Mouse (Mus musculus) kidney, embryonic 15.5 days (tissue): Measurements from ENCODE around the gene Mtap. TPM values are rescaled to one million over a fixed set of nuclear protein-coding genes. Genes with fewer than 3 reads are reported as not detected.

Source experiments
- ATAC-seq: fragments of 200-750 bp; cut with Nextera tagmentation; replicated peaks from 2 replicates; pipeline ENCODE4 v1.8.0; 2017; ENCODE audit warnings: moderate TSS enrichment; ENCODE audit not compliant: low FRiP score
- H3K27ac ChIP-seq: fragments of 300-500 bp; sonication (generic); 2 replicates; pipeline ENCODE4 v1.5.1; 2015; ENCODE audit warnings: mild to moderate bottlenecking, inconsistent platforms
- H3K27me3 ChIP-seq: fragments of 300-500 bp; sonication (generic); 2 replicates; pipeline ENCODE4 v1.6.1; 2015; ENCODE audit warnings: inconsistent platforms
- H3K36me3 ChIP-seq: fragments of 300-500 bp; sonication (generic); 2 replicates; pipeline ENCODE4 v1.6.1; 2015; ENCODE audit warnings: inconsistent platforms
- H3K4me1 ChIP-seq: fragments of 300-500 bp; sonication (generic); 2 replicates; pipeline ENCODE4 v1.6.1; 2015; ENCODE audit warnings: inconsistent platforms
- H3K4me2 ChIP-seq: fragments of 300-500 bp; sonication (generic); 2 replicates; pipeline ENCODE4 v1.6.1; 2015; ENCODE audit warnings: moderate library complexity, mild to moderate bottlenecking, inconsistent platforms
- H3K4me3 ChIP-seq: fragments of 300-500 bp; sonication (generic); replicated peaks from 2 replicates; pipeline ENCODE4 v1.5.1; 2015; ENCODE audit warnings: mild to moderate bottlenecking, inconsistent platforms
- H3K9ac ChIP-seq: fragments of 300-500 bp; sonication (generic); 2 replicates; pipeline ENCODE4 v1.6.1; 2015; ENCODE audit warnings: mild to moderate bottlenecking, inconsistent platforms
- H3K9me3 ChIP-seq: fragments of 300-500 bp; sonication (generic); replicated peaks from 2 replicates; pipeline ENCODE4 v1.6.1; 2016; ENCODE audit warnings: inconsistent platforms
- WGBS: fragments of 180-500 bp; shearing (Covaris S2); methylation state at CpG from one replicate; pipeline ENCODE4 v1.1.7; 2015; ENCODE audit warnings: mixed read lengths; 5-methylcytosine and 5-hydroxymethylcytosine counted together
- polyA plus RNA-seq: library from polyadenylated mRNA; unstranded; fragments of >200 nt; fragmentation: Nextera tagmentation; extraction: Ambion mirVana; gene quantifications from 2 replicates; pipeline ENCODE4 v1.2.1, GENCODE M21; 2015

Mtap gene
- polyA plus RNA-seq, 1 experiment from 2014 or later = 74.0 TPM

DNA sequence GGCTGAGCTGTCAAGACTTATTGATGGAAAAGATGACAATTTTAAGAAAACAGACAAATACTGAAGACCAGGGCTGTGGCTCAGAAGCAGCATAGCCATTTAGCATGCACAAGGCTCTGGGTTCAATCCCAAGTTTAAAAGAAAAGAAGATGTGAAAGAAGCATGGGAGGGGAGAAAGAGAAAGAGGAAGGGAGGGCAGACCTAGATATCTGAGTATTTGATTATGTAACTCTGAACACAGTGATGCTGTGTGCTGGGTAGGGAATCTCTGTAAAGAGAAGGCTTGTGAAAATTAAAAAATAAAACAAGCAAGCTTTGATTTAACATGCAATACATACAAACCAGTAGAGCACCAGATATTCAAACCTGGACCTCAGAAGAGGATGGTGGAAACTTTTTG lies 17.0 kb upstream of the Mtap start:
- Histone ChIP-seq H3K4me3 (no peak overlapping the region), H3K27me3 (no peaks in the 10 kb centered on the region), H3K4me1 (no peaks in the 10 kb centered on the region), H3K36me3 (no peaks in the 10 kb centered on the region), H3K4me2 (no peak overlapping the region), H3K9ac (no peak overlapping the region), H3K9me3 (no peaks in the 10 kb centered on the region), H3K27ac (no peak overlapping the region)
- ATAC-seq = no peak

DNA sequence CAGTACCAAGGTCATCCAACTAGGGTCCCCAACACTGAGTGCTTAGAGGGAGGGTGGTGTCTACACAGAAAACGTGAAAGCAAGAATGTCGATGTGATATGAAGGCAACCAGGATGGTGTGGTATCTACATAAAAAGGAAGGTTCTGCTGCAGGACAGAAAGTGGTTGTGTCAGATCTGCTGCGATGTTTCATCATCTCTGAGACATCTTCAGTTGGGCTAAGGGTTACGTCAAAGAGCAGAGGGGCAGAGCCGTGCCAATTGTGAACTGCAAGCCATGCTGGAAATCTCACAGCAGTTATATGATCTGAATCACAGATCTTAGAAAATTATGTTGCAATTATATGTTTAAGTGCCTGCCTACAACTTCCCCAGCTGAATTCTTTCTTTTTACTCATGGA lies 16.6 kb upstream of the Mtap start:
- H3K9me3 ChIP-seq = no peaks in the 10 kb centered on the region
- H3K4me2 ChIP-seq = no peak overlapping the region
- H3K27ac ChIP-seq = no peak overlapping the region
- WGBS = 89% methylated on average over 5 of the region's 5 CpGs
- no peaks in the 10 kb centered on the region for H3K36me3 ChIP-seq
- H3K4me3 ChIP-seq = no peak overlapping the region
- H3K9ac ChIP-seq = no peak overlapping the region
- ATAC-seq = no peak
- H3K4me1 ChIP-seq = no peaks in the 10 kb centered on the region
- H3K27me3 ChIP-seq = no peaks in the 10 kb centered on the region

DNA sequence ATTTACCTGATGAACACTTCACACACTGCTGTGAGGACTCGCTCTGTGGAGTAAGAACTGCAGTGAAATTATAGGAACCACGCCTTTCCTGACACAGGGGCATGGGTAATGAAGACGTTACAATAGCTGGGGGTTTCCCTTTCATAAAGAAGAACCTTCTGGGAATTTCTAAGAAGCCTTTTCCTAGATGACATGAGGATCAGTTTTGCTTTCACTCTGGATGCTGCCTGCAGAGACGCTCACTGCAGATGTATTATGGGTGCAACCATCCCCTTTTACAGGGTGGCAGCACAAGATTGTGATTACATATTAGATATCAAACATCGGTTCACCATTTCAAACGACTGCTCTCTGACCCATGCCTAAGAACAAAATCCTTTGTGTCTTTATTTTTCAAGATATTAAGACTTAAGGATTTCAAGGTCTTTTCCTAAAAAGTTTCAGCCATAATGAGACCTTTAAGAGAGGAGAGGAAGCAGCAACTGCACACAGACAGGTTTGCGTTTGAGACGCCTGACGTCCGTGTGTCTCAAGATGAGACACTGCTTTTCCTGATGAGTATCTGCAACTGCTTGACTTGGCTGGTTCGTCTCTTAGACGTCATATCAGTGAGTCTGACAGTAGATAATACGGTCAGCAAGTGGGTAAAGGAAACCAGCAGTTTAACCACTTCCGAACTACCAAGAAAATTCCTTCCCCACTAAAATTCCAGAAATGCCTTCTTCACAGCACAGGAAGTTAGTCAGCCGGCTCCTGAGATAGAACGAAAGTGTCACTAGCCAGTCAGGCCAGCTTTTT lies 13.3 kb upstream of the Mtap start:
- H3K36me3 ChIP-seq = no peaks in the 10 kb centered on the region
- ATAC-seq = no peak
- H3K9me3 ChIP-seq = no peaks in the 10 kb centered on the region
- H3K27me3 ChIP-seq = no peaks in the 10 kb centered on the region
- peaks cover 5% of the 10 kb centered on the region for H3K4me1 ChIP-seq
- no peak overlapping the region for H3K4me3 ChIP-seq
- WGBS = 59% methylated on average over 16 of the region's 16 CpGs
- H3K27ac ChIP-seq = no peak overlapping the region
- H3K9ac ChIP-seq = no peak overlapping the region
- H3K4me2 ChIP-seq = no peak overlapping the region

DNA sequence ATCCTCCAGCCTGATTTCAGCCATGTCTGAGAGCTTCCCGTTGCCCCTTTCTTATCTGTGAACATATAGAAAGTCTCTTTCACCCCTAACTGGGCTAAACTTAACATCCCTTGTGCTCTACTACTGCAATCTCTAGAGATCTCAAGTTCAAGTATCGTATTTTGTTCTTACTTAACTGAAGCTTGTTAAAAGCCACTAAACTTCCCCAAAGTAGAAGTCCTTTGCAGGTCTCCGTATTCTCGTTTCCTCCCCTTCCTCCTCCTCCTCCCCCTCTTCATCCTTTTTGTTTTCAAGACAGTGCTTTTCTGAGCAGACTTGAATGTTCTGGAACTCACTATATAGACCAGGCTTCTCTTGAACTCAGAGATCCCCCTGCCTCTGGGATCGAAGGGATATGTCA lies 9.2 kb upstream of the Mtap start:
- peaks cover 3% of the 10 kb centered on the region; the same call in 1 of the 2 replicates for H3K27me3 ChIP-seq
- 50% methylated on average over 5 of the region's 5 CpGs for WGBS
- H3K4me2 ChIP-seq = no peak overlapping the region
- H3K9me3 ChIP-seq = no peaks in the 10 kb centered on the region
- no peak overlapping the region for H3K27ac ChIP-seq
- H3K4me3 ChIP-seq = no peak overlapping the region
- H3K4me1 ChIP-seq = peaks cover 5% of the 10 kb centered on the region
- no peak for ATAC-seq
- H3K9ac ChIP-seq = no peak overlapping the region
- H3K36me3 ChIP-seq = no peaks in the 10 kb centered on the region

DNA sequence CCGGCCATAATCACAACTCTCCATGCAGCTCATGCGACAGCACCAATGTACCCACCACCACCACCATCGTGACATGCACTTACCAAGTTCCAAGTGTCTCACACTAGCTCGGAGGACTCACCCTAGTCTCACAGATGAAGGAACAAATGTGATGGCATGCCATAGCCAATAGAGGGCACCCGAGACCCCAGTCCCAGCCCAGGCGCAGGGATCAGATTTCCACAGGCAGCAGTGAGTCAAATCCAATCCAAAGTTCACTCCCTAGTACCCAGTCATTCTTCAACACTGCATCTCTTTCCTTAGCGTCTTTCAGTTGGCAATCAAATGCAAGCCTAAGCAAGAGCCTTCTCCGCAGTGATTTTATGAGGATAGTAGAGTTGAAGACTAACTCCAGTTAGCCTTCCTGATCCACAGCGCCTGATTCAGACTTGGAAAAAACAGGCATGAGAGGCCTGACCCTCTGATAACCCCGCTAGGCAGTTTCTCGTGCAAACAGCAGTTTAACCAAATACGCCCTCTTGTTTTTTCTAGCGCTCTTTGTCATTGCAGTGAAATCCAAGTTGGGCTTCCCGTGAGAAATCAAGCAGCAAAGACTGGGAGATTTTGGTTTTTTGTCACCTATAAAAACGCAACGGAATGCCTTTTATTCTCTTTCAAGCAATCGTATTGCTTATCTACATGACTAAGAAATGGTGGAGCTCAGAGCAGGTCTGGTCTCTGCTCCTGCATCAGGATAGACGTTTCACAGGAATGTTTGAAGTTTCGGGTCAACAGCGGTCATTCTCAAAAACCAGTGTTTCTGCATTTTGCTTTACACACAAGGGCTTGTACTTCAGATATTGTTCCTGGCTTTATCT lies 8.6 kb upstream of the Mtap start:
- Histone ChIP-seq H3K9me3 (no peaks in the 10 kb centered on the region), H3K4me3 (no peak overlapping the region), H3K4me2 (peak overlapping the region; percentile 39), H3K27ac (peak overlapping the region; percentile 24), H3K36me3 (no peaks in the 10 kb centered on the region), H3K4me1 (peaks cover 5% of the 10 kb centered on the region), H3K9ac (no peak overlapping the region), H3K27me3 (peaks cover 3% of the 10 kb centered on the region; the same call in 1 of the 2 replicates)
- WGBS = 25% methylated on average over 20 of the region's 20 CpGs
- ATAC-seq = peak; percentile 86

DNA sequence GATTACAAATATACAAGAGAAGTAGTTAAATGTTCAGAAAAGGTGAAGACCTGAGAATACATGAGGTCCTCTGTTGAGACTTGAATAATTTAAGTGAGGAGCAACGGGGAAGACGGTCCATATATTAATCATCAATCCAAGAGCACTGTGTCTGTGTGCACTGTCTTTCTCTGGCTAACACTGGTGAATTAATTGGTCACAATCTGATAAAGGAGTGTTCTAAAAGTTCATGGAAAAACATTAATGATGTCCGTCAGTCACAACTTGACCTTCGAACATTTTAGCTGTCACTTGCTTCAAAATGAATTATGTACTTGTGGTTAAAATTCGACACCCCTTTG lies 8.0 kb upstream of the Mtap start:
- WGBS = 69% methylated on average over 5 of the region's 5 CpGs
- Histone ChIP-seq H3K27ac (no peak overlapping the region), H3K9me3 (no peaks in the 10 kb centered on the region), H3K4me1 (peaks cover 5% of the 10 kb centered on the region), H3K4me2 (no peak overlapping the region), H3K9ac (no peak overlapping the region), H3K4me3 (no peak overlapping the region), H3K36me3 (no peaks in the 10 kb centered on the region), H3K27me3 (peaks cover 3% of the 10 kb centered on the region; the same call in 1 of the 2 replicates)
- ATAC-seq = no peak

DNA sequence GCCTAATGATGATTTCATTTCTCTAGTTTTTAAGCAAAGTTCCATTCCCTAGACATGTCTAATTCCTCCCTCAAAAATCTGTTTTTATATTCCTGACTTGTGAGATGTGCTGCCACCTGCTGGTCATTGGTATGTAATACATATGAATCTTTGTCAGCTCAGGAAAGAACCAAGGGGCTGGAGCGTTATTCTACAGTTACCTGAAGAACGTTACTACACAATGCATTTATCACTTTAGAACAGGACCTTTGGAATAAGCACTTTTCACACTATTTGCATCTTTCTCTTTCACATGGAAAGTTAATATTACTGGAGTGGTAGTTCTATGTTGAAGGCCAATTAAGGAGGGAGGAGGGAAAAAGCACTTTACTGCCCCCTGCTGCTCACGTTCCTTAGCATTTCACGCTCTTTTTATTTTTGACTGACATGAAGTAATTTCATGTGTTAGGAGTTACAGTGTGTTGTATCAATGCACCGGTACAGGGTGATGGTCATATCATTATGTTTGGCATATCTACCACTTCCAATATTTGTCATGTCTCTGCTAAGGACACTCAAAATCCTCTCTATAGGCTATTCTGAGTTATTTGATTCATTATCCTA lies 7.5 kb upstream of the Mtap start:
- peaks cover 5% of the 10 kb centered on the region for H3K4me1 ChIP-seq
- peak overlapping the region; percentile 20; the same call in 1 of the 2 replicates for H3K4me2 ChIP-seq
- H3K27ac ChIP-seq = no peak overlapping the region
- H3K36me3 ChIP-seq = no peaks in the 10 kb centered on the region
- H3K4me3 ChIP-seq = no peak overlapping the region
- 4% methylated on average over 5 of the region's 5 CpGs for WGBS
- no peaks in the 10 kb centered on the region for H3K9me3 ChIP-seq
- H3K9ac ChIP-seq = no peak overlapping the region
- H3K27me3 ChIP-seq = peaks cover 3% of the 10 kb centered on the region; the same call in 1 of the 2 replicates
- peak; percentile 46; the same call in 1 of the 2 replicates for ATAC-seq

DNA sequence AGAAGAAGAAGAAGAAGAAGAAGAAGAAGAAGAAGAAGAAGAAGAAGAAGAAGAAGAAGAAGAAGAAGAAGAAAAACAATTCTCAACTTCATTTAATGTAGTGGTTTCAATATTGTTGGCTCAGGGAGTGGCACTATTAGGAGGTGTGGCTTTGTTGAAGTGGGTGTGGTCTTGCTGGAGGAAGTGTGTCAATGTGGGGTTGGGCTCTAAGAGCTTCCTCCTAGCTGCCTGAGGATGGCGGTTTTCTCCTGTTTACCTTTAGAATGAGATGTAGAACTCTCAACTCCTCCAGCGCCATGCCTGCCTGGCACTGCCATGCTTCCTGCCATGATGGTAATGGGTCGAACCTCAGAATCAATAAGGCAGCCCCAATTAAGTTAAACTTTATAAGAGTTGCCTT lies 5.1 kb upstream of the Mtap start:
- Histone ChIP-seq H3K9me3 (no peaks in the 10 kb centered on the region), H3K4me2 (no peak overlapping the region), H3K36me3 (no peaks in the 10 kb centered on the region), H3K27me3 (peaks cover 3% of the 10 kb centered on the region; the same call in 1 of the 2 replicates), H3K4me1 (peaks cover 5% of the 10 kb centered on the region), H3K27ac (no peak overlapping the region), H3K9ac (no peak overlapping the region), H3K4me3 (no peak overlapping the region)
- ATAC-seq = no peak
- WGBS = 89% methylated on average over 3 of the region's 3 CpGs

DNA sequence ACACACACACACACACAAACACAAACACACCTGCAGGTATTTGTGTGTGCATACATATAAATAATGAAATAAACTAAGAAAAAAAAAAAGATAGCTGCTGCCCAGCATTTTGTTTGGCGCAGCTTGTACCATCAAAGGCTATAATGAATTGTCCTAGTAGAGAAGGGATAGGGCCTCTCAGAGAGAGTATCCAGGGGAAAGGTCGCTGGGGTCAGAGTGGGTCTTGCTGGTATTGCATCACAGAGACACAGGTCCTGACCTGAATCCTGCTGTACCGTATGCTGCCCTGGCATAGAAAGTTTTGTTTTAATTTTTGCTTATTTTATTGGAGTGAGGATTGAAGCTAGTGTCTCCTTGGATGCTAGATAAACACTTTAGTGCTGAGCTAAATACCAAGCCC lies 566 bp upstream of the Mtap start:
- no peak overlapping the region for H3K9ac ChIP-seq
- peak overlapping the region; percentile 85 for H3K4me3 ChIP-seq
- 32% methylated on average over 3 of the region's 3 CpGs for WGBS
- H3K9me3 ChIP-seq = no peaks in the 10 kb centered on the region
- H3K27me3 ChIP-seq = no peaks in the 10 kb centered on the region
- H3K4me2 ChIP-seq = peak overlapping the region; percentile 84
- H3K4me1 ChIP-seq = peaks cover 33% of the 10 kb centered on the region
- H3K36me3 ChIP-seq = no peaks in the 10 kb centered on the region
- H3K27ac ChIP-seq = peak overlapping the region; percentile 91; the same call in 1 of the 2 replicates
- no peak for ATAC-seq

DNA sequence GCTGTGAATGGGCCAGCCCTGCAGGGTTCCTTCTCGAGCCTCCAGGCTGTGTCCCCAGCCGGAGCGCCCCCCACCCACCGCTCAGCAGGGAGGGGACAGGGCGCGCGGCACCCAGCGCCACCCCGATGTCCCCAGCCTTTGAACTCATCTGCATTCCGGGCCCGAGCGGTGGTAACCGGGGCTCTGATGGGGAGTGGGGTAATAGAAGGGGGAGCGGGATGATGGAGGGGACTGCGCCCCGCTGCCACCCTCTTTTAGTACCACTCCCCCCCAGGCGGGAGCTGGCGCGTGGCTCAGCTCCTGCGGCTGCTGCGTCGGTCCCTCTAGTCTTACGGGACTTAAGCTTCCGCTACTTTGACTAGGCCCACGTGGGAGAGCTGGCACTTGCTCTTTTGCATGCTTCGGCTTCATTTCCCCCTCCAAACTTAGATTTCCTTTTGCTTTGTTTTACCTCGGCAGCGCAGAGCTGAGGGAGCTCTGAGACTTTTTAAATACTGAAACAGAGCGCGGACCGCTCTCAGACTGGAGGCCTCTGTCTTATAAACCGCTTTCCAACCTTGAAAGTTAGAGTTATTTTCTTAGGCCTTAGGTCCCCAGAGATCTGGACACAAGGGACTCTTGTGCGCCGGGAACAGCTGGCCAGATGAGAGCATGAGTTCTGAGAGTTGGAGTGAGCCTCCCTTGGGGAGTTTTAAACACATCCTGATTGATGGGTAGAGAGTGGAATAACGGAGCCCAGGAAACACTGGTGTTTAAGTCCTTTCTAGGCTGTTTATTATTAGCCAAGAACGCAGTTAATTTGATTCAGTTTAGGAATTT lies 829 bp downstream of the Mtap start:
- Histone ChIP-seq H3K27me3 (no peaks in the 10 kb centered on the region), H3K4me3 (peak overlapping the region; percentile 85), H3K9me3 (no peaks in the 10 kb centered on the region), H3K4me1 (peaks cover 37% of the 10 kb centered on the region), H3K36me3 (no peaks in the 10 kb centered on the region), H3K27ac (peak overlapping the region; percentile 91), H3K4me2 (peak overlapping the region; percentile 84), H3K9ac (peak overlapping the region; percentile 80)
- ATAC-seq = peak; percentile 82
- under 1% methylated on average over 35 of the region's 36 CpGs for WGBS

DNA sequence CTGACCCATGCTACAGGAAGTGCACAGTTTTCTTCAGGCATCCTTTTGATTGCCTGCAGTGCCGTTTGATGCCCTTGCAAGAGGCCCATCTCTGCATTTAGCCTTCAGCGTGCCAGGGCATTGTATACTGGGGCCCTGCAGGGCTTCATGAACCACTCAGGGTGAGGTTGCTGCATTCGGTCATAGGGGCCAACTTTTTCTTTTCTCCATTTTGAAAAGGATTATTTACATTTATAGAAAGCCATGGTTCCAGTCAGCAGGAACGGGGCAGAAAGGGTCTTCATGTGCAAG lies 1.4 kb downstream of the Mtap start:
- Histone ChIP-seq H3K36me3 (peaks cover under 1% of the 10 kb centered on the region; the same call in 1 of the 2 replicates), H3K4me3 (peak overlapping the region; percentile 85), H3K27me3 (no peaks in the 10 kb centered on the region), H3K4me1 (peaks cover 37% of the 10 kb centered on the region), H3K9me3 (no peaks in the 10 kb centered on the region), H3K27ac (peak overlapping the region; percentile 91), H3K4me2 (peak overlapping the region; percentile 84), H3K9ac (peak overlapping the region; percentile 80; the same call in 1 of the 2 replicates)
- ATAC-seq = no peak
- WGBS = 17% methylated on average over 4 of the region's 4 CpGs
